Mouse (Mus musculus) embryo, embryonic 11.5 days (tissue): ENCODE results near the gene Gpn2.
A peak's percentile ranks its signal among the peaks of the same experiment; 100 is the strongest.

Source experiments
- DNase-seq: peaks from one replicate; pipeline ENCODE4 v3.0.0-alpha.2; 2012; ENCODE audit warnings: low read depth, low spot score

Gene Gpn2

GRCm38 (mm10) chr4:133624830-133625229 is 40.7 kb downstream of the Gpn2 start:
- DNase-seq: no peak

- no peak for DNase-seq
Measured at GRCm38 (mm10) chr4:133625621-133626071, 41.5 kb downstream of the Gpn2 start.

- no peak for DNase-seq
Measured at GRCm38 (mm10) chr4:133626221-133626620, 42.1 kb downstream of the Gpn2 start.

GRCm38 (mm10) chr4:133626621-133627020 is 42.5 kb downstream of the Gpn2 start:
- no peak for DNase-seq

- no peak for DNase-seq
Measured at GRCm38 (mm10) chr4:133627039-133627438, 42.9 kb downstream of the Gpn2 start.

GRCm38 (mm10) chr4:133628517-133628916 is 44.4 kb downstream of the Gpn2 start:
- DNase-seq: no peak

GRCm38 (mm10) chr4:133629191-133629590 is 45.0 kb downstream of the Gpn2 start:
- no peak for DNase-seq

GRCm38 (mm10) chr4:133630326-133630920 is 46.3 kb downstream of the Gpn2 start:
- no peak for DNase-seq

- no peak for DNase-seq
Measured at GRCm38 (mm10) chr4:133631071-133631768, 47.1 kb downstream of the Gpn2 start.

GRCm38 (mm10) chr4:133631769-133632411 is 47.7 kb downstream of the Gpn2 start:
- DNase-seq: no peak

- peak; percentile 20 for DNase-seq
Measured at GRCm38 (mm10) chr4:133632483-133633327, 48.5 kb downstream of the Gpn2 start.

- peak; percentile 61 for DNase-seq
Measured at GRCm38 (mm10) chr4:133633332-133634042, 49.3 kb downstream of the Gpn2 start.

- DNase-seq: no peak
Measured at GRCm38 (mm10) chr4:133634043-133634410, 49.9 kb downstream of the Gpn2 start.
